8 mouse cellular contexts compared by ENCODE assay signal in genomic region chr4:59801489-59801888, GRCm38 (mm10). TPM values are rescaled to one million over a fixed set of nuclear protein-coding genes. Genes with fewer than 3 reads are reported as not detected.
A peak's percentile ranks its signal among the peaks of the same experiment; 100 is the strongest.
DNase-seq lines count a peak whose midpoint lies in the region; ATAC-seq and TF ChIP-seq lines count a peak whose summit lies in the region.

Gene Inip, minus strand, starts transcription at chr4:59801589.

- no peak within 1 kb of the TSS for H3K4me2 ChIP-seq in hindbrain, embryonic 16.5 days (ENCODE audit: low read length)

- no peak within 1 kb of the TSS for H3K4me3 ChIP-seq in left cerebral cortex, adult 2 months
- no peak within 1 kb of the TSS for H3K4me3 ChIP-seq in embryonic facial prominence, embryonic 10.5 days
- H3K4me3 ChIP-seq in hindbrain, embryonic 16.5 days (ENCODE audit: low read length): no peak within 1 kb of the TSS

- no peak for DNase-seq in left cerebral cortex, adult 2 months (ENCODE audit: extremely low spot score in 1 of 2, low spot score in 2 of 2)
- no peak for DNase-seq in left cerebral cortex, adult 9 months (ENCODE audit: low spot score in 2 of 2)
- no peak for DNase-seq in embryonic facial prominence, embryonic 10.5 days (ENCODE audit: low spot score)
- DNase-seq in right cerebral cortex, postnatal 10 days (ENCODE audit: low spot score in 2 of 2): no peak
- DNase-seq in kidney, postnatal 10 days: no peak
- DNase-seq in cerebellum, adult 9-10 months: no peak

- no peak within 1 kb of the TSS for H3K9ac ChIP-seq in hindbrain, embryonic 16.5 days (ENCODE audit: low read depth, low read length)

- H3K27me3 ChIP-seq in embryonic facial prominence, embryonic 10.5 days (replicated peaks; ENCODE audit: low read depth, poor library complexity, severe bottlenecking): peaks cover 3% of the 10 kb centered on the region; the same call in 1 of the 2 replicates
- H3K27me3 ChIP-seq in hindbrain, embryonic 16.5 days (replicated peaks; ENCODE audit: control insufficient read depth, insufficient read depth, low read length): no peaks in the 10 kb centered on the region

- intact Hi-C loops in left cerebral cortex, adult 2 months (cut with DNase I): no loop called here

- peak within 1 kb of the TSS; percentile 41; the same call in 1 of the 2 replicates for H3K27ac ChIP-seq in left cerebral cortex, adult 2 months
- H3K27ac ChIP-seq in embryonic facial prominence, embryonic 10.5 days (replicated peaks): no peak within 1 kb of the TSS
- H3K27ac ChIP-seq in hindbrain, embryonic 16.5 days (ENCODE audit: low read depth, low read length): no peak within 1 kb of the TSS

- ATAC-seq in hindbrain, embryonic 16.5 days: no peak
- ATAC-seq in megakaryocyte, adult 5-6 weeks (ENCODE audit: poor library complexity, severe bottlenecking): no peak

- TF ChIP-seq CTCF in left cerebral cortex, adult 2 months (IDR thresholded peaks at IDR 0.05): no peak

- H3K36me3 ChIP-seq in embryonic facial prominence, embryonic 10.5 days (replicated peaks): no peaks in the 10 kb centered on the region
- no peaks in the 10 kb centered on the region for H3K36me3 ChIP-seq in hindbrain, embryonic 16.5 days (ENCODE audit: control insufficient read depth, insufficient read depth, low read length)

- peaks cover 7% of the 10 kb centered on the region for H3K4me1 ChIP-seq in embryonic facial prominence, embryonic 10.5 days
- H3K4me1 ChIP-seq in hindbrain, embryonic 16.5 days (ENCODE audit: control insufficient read depth, insufficient read depth, low read depth, low read length): peaks cover 4% of the 10 kb centered on the region

- no peaks in the 10 kb centered on the region for H3K9me3 ChIP-seq in embryonic facial prominence, embryonic 10.5 days
- H3K9me3 ChIP-seq in hindbrain, embryonic 16.5 days (ENCODE audit: control insufficient read depth, low read length): no peaks in the 10 kb centered on the region

RNA-seq across cellular contexts. Expression of gene Inip, which starts in this region (rescaled TPM):
- 10 to 100 TPM; 22.3 to 23.1 TPM for total RNA-seq in left cerebral cortex, adult 2 months (2021)
- polyA plus RNA-seq in embryonic facial prominence, embryonic 10.5 days (2016; fragmentation: Nextera tagmentation; extraction: Ambion mirVana): 91.2 and 92.7 TPM in 2 replicates
- 46.7 and 50.7 TPM in 2 replicates for polyA plus RNA-seq in hindbrain, embryonic 16.5 days (2015; fragmentation: Nextera tagmentation; extraction: Ambion mirVana)
- total RNA-seq in megakaryocyte, adult 5-6 weeks (2015): 41.6 and 49.0 TPM in 2 replicates
- 47.3 and 52.7 TPM in 2 replicates for total RNA-seq in megakaryocyte, adult 5-6 weeks (2017)
